Mouse (Mus musculus): ENCODE measurements around the gene Gm37240.

Gm37240 gene

DNA sequence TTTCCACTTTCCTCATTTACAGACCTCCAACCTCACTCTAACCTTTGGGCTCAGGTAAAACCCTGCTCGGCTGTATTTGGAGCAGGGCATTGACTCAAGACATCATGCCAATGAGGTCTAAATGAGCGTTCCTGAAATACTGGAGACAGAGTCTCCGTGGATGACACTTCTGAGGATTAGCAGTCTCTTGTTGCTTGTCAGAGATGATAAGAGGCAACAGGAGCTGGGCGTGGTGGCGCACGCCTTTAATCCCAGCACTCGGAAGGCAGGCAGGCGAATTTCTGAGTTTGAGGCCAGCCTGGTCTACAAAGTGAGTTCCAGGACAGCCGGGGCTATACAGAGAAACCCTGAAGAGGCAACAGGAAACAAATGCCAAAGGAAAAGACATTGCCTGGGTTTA, 1083.3 kb downstream of the Gm37240 start:
- no peak for DNase-seq

GRCm38 (mm10) chr3:84787914-84788313, 1099.4 kb downstream of the Gm37240 start:
- DNase-seq, result no peak

GRCm38 (mm10) chr3:84776084-84776483, 1111.2 kb downstream of the Gm37240 start:
- DNase-seq, result no peak

DNA sequence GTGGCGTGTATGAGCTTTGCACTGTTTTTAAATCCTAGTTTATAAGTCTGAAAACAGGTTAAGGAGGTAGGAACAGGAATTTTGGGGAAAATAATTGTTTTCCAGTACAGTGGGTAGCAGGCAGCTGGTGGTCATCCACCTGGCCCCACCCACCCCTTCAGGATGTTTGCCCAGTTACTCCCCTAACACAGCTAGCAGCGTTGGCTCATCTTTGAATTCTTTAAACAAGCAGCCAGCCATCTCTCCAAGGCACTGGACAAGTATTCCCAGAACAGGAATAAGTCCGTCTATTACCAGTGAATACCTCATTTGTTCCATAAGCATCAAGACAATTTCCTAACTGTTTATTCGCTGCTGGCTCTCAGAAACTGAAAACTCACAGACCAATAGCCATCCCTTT, 1111.7 kb downstream of the Gm37240 start:
- no peak for DNase-seq

DNA sequence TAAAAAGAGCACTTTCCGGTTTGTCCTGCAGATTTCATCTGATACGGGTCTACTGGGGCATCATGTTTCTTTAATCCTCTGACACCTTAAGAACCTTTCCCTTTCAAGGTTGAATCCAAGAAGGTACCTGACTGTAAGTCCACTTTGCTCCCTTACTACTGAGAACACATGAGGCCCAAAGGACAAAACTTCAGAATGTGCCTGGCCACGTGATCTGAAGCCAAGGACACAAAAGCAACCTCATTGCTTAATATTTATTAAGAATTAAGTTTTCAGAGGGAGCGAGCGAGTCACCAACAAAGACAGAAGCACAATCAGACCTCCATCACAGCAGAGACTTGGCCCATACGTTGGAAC, 1112.3 kb downstream of the Gm37240 start:
- peak; percentile 12 for DNase-seq

GRCm38 (mm10) chr3:84774246-84775066, 1112.9 kb downstream of the Gm37240 start:
- no peak for DNase-seq

- no peak for DNase-seq
Observed at GRCm38 (mm10) chr3:84771980-84772379, 1115.3 kb downstream of the Gm37240 start.

- DNase-seq, result no peak
Observed at GRCm38 (mm10) chr3:84770518-84770917, 1116.8 kb downstream of the Gm37240 start.

DNA sequence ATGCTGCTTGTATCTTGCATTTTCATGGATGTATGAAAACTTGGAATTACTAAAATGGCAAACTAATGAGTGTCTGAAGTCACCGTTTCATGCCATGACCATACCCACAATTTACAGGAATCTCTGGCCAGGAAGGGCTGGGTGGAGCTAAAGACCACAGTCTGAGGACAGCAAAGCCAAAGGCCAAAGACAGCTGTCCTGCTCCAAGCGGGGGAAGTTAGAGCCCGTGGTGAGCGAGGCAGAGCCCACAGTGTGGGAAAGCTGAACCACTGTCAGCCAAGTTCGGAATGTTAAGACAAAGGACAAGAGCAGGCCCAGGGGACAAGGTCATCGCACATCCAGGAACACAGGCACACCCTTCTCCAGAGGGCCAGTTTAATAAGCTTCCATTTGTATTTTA, 1117.9 kb downstream of the Gm37240 start:
- no peak for DNase-seq

GRCm38 (mm10) chr3:84768940-84769339, 1118.4 kb downstream of the Gm37240 start:
- DNase-seq, result no peak

GRCm38 (mm10) chr3:84753816-84754215, 1133.5 kb downstream of the Gm37240 start:
- DNase-seq, result no peak

GRCm38 (mm10) chr3:84749222-84749621, 1138.1 kb downstream of the Gm37240 start:
- no peak for DNase-seq

DNA sequence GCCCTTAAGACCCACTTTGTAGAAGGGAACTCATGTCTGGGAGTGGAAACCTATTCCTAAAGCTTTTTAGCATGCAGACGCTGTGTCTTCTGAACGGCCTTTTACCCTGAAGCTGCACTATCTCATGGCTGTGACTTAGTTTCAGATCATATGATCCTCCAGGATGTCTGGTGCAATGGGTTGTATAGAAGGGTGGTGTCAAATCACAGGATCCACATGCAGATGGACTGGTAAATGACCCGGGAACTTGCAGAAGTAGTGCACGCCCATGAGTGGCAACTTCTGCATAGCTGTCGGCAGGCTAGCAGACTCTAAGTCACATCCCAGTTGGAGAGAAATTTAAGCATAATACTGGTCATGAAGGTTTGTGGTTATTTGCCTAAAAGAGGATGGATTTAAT, 1139.2 kb downstream of the Gm37240 start:
- no peak for DNase-seq

- DNase-seq, result peak; percentile 12
Observed at GRCm38 (mm10) chr3:84745537-84746189, 1141.7 kb downstream of the Gm37240 start.

- DNase-seq, result no peak
Observed at GRCm38 (mm10) chr3:84744707-84745106, 1142.6 kb downstream of the Gm37240 start.

GRCm38 (mm10) chr3:84740050-84740596, 1147.2 kb downstream of the Gm37240 start:
- no peak for DNase-seq

DNA sequence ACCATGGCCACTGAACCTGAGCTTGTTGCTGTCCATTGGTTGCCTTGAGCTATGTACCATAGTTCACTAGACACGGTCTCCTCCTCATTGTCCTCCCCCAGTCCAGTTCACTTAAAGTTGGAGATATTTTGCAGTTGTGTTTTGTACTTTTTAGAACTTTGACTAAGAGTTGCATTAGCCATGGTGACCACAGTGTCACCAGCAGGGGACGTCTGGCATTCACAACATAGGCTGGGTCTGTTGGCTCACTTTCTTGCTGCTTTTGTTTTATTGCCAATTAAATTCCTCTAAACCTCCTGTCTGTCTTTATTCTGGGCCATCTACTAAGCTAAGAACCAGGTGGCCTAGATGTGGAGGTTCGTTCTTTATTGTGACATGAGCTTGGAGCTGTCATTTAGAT, 1150.2 kb downstream of the Gm37240 start:
- no peak for DNase-seq

GRCm38 (mm10) chr3:84735716-84736115, 1151.6 kb downstream of the Gm37240 start:
- no peak for DNase-seq

GRCm38 (mm10) chr3:84732516-84732915, 1154.8 kb downstream of the Gm37240 start:
- DNase-seq, result no peak

DNA sequence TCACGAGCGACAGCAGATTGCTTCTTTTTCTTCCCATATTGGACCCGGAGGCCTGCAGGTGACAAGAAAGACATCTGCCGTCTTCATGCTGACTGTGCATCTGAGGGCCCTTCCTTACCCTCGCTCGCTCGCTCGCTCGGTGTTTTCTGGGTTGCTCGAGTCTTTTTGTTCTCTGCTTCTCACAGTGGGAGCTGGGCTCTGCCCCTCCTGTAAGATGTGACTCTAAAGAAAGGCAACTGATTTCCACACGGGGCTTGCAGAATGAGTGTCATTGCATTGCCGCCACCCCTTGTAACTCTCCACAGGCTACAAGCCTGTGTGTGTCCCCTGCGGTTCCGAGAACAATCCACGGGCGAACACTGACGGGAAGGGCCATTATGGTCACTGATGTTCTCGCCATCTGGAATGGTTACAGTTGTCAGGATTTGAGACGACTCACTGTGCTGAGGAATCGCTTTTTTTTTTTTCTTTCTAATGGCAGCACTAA, 1155.3 kb downstream of the Gm37240 start:
- DNase-seq, result no peak

- no peak for DNase-seq
Observed at GRCm38 (mm10) chr3:84731403-84732015, 1155.8 kb downstream of the Gm37240 start.

- DNase-seq, result no peak
Observed at GRCm38 (mm10) chr3:84731003-84731402, 1156.3 kb downstream of the Gm37240 start.

GRCm38 (mm10) chr3:84729806-84730205, 1157.5 kb downstream of the Gm37240 start:
- no peak for DNase-seq

GRCm38 (mm10) chr3:84723996-84724395, 1163.3 kb downstream of the Gm37240 start:
- DNase-seq, result no peak
